Mouse (Mus musculus) embryo, embryonic 11 days (tissue): ENCODE data around the gene Rtn4rl2.
A peak's percentile ranks its signal among the peaks of the same experiment; 100 is the strongest.
"Not testable (repeated sequence)": the region's sequence is repeated elsewhere in the genome, so short reads cannot be mapped to it uniquely, and the experiment has no call there.

Experiments used
- DNase-seq: peaks from one replicate; pipeline ENCODE4 v3.0.0-alpha.2; 2015

Gene Rtn4rl2

GRCm38 (mm10) chr2:84886234-84886731, at the start of gene Rtn4rl2:
TSS of gene Rtn4rl2 (minus strand) at chr2:84886710.
- DNase-seq, result peak; percentile 43

DNA sequence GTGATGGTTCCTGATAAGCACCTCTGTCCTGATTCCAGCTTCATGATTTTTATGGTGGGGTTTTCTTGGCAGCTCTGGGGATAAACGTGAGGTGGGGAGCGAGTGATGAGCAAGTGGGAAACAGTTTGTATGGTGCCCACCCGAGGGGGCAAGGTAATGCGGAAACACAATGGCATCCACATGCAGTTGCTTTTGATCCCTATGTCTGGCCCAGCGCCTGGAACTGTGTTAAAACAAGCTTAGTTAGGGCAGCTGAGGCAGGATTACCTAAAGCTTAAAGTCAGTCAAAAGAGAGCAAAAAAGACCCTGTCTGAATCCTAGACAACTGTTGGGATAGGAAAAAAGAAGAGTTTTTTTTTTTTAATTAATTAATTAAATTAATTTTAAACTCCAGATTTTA, 48.6 kb upstream of the Rtn4rl2 start:
- no peak for DNase-seq

- DNase-seq, result no peak
Observed at GRCm38 (mm10) chr2:84934649-84935007, 48.1 kb upstream of the Rtn4rl2 start.

- no peak for DNase-seq
Observed at GRCm38 (mm10) chr2:84933992-84934648, 47.6 kb upstream of the Rtn4rl2 start.

DNA sequence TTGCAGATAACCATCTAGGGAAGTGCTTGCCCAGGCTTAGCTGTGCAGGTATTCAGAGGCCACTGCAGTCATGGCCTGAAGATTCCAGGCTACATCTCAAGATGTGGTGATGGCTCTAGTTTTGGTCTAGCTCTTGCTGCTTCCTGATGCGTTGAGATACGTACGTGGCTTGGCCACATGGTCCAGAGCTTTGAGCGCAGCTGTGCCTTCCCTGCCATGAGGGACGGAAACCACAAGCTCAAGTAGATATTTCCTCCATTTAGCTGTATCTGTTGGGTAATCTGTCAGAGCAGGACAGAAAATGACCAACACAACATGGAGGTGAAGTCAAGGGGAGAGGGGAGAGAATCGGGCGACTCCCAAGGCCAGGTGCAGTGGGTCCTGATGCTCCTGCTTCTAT, 43.7 kb upstream of the Rtn4rl2 start:
- DNase-seq, result no peak

- DNase-seq, result no peak
Observed at GRCm38 (mm10) chr2:84919601-84920108, 33.1 kb upstream of the Rtn4rl2 start.

DNA sequence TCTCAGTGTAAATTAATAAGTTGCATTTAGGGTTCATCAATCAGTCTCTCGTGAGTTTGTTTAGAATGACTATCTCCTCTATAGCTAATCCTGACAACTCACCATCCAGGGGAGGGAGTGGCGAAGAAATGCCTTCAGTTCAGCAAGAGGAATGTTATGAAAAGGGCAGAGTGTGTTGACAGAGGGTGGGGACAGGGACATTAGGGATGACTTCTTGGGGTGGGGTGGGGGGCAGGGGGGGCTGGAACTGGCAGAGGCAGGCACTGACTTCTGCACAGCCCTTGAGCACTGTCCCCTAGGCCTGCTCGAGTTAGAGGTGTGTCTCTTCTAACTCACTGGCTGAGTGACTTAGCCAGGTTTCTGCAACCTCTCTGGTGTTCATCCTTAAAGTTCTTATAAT, 31.7 kb upstream of the Rtn4rl2 start:
- DNase-seq, result no peak

GRCm38 (mm10) chr2:84916548-84917320, 30.2 kb upstream of the Rtn4rl2 start:
- no peak for DNase-seq

GRCm38 (mm10) chr2:84915330-84915729, 28.8 kb upstream of the Rtn4rl2 start:
- DNase-seq, result no peak

- no peak for DNase-seq
Observed at GRCm38 (mm10) chr2:84913881-84914280, 27.4 kb upstream of the Rtn4rl2 start.

GRCm38 (mm10) chr2:84912722-84913121, 26.2 kb upstream of the Rtn4rl2 start:
- peak; percentile 42 for DNase-seq

GRCm38 (mm10) chr2:84896686-84897085, 10.2 kb upstream of the Rtn4rl2 start:
- DNase-seq, result not testable (repeated sequence)

DNA sequence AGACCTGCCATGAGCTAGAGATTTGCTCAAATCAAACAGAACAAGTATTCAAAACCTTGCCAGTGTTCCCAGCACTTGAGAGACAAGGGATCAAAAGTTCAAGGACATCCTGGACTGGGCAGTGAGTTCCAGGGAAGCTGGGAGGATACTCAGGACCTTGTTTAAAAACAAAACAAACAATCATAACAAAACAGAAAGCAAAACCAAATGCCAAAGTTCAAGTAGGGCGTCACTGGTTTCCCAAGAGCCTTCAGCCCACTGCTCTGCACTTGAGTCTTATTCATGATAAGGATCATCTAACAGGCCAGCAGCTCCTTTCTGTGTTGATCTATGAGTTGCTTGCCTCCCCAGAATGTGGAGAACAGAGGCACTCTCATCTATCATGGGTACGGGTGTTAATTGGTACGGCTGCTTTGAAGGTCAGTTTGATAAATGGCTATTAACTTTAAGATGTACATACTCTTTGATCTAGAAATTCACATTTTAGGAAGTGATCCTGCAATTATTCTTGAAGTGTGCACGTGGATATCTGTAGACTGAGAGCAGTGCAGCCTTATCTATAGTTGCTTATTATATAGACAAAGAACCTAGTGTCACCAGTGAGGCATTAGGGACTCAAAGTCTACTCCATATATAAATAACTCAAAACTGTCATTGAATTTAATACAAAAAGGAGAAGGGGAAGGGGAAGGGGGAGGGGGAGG, 9.1 kb upstream of the Rtn4rl2 start:
- no peak for DNase-seq

DNA sequence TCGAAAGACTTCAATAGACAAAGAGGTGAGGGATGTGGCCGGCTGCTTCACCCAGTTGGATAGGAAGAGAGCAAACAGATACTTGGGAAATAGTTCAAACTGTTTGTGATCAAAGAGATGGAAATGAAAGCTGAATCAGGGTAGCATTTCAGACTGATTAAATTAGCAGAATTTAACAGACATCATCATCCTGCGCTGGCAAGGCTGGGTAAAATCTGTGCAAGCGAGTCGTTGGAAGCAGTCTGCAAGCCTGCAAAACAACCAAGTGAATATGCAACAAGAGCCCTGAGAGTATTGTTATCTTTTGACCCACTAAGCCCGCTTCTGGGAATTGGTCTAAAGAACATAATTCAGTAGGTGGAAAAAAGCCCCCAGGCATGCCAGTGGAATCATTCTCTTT, 6.8 kb upstream of the Rtn4rl2 start:
- no peak for DNase-seq

- DNase-seq, result peak; percentile 90
Observed at GRCm38 (mm10) chr2:84890045-84890340, 3.5 kb upstream of the Rtn4rl2 start.

- peak; percentile 18 for DNase-seq
Observed at GRCm38 (mm10) chr2:84889316-84890044, 3.0 kb upstream of the Rtn4rl2 start.

- peak; percentile 80 for DNase-seq
Observed at GRCm38 (mm10) chr2:84888657-84889315, 2.3 kb upstream of the Rtn4rl2 start.

- DNase-seq, result peak; percentile 45
Observed at GRCm38 (mm10) chr2:84887411-84888271, 1.1 kb upstream of the Rtn4rl2 start.

DNA sequence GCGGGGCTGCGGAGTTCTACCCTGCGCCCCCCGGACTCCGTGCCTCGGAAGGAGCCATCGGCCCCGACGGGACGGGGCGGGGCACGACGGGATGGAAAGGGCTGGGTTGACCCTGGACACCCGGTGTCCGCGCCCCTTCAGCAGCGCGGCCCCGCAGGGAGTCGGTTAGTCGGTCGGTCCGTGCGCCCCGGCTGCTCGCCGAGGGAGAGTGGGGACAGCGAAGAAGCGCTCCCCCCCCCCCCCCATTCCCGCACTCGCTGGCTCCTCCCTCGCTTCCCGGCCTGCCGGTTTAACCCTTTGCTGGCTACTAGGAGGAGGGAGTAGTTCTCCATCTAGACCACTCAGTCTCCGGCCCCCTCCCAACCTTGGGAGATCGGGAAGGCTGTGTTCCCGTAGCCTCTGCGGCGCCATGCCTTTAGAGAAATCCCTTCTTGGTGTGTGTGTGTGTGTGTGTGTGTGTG, 341 bp upstream of the Rtn4rl2 start:
- peak; percentile 84 for DNase-seq

DNA sequence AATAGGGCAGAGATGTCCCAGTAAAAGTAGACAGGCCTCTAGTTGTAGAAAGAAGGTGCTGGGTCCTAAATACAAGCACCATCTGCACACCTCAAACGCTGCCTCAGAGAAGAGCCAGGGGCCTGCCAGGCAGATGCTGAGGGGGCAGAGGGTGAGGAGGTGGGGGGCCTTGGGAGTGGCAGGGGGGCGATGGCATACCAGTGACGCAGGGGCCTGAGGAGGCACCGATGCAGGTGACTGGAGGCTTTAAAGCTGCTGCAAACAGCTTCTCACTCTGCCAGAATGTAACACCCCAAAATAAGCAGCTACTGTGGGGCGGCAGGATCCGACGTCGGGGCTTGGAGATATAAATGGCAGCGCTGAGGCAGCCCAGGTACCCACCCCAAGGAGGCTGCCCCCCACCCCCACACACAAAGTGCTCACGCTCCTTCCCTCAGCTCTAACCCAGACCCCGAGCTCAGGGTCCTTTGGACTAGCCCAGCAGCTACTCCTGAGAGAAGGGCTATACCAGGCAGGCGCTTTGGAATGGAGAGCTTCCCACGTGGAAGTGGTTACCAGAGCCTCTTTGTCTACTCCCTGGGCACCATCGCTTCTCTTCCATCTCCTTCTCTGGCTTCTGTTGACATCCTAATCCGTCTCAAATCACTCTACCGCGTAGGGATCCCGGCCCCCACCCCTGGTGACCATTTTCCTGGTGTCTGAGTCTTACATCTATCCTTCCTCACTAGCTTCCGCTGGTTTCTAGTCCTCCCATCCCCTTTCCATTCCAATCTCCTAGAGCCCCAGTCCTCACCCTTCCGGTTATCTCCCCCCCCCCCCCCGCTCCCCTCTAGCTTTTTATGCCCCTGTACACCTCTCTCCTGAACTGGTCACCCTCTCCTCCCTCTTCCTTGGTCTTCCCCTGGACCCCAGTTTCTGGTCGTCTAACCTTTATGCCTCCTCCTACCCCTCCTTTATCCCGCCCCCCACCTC, 1.1 kb downstream of the Rtn4rl2 start:
- no peak for DNase-seq
